In the genomic region with DNA sequence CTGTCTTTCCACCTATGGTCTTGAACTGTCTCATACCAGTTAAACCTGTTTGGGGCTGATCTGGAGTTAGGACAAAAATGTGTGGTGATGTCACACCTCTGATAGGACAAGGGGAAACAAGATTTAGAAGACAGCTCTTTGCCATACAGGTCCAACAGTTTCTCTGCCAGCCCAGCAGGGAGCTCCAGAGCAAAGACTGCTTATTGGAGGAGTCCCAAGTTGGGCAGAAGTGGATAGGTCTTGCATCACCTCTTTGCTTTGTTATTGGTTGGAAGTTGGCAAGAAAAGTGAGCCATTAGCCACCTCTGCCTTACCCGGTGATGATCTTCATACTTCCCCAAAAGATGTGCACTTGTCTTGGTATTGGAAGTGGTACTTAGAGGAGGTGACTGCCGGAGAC, we compare ENCODE assay signal across 10 mouse cellular contexts.
"Had no signal": no experiment of that assay in that cellular context is flagged by ENCODE, and none has a peak within 500 bp of the region (broad histone marks: within the 10 kb centered on the region; RNA-seq: fewer than 3 reads in every experiment).

No protein-coding gene starts in this region.

- H3K27ac ChIP-seq: left cerebral cortex, adult 2 months; limb, embryonic 10.5 days; liver, embryonic 13.5 days; lung, embryonic 15.5 days had no signal

- H3K9me3 ChIP-seq: limb, embryonic 10.5 days; liver, embryonic 13.5 days; lung, embryonic 15.5 days had no signal

- H3K4me3 ChIP-seq: left cerebral cortex, adult 2 months; limb, embryonic 10.5 days; liver, embryonic 13.5 days; lung, embryonic 15.5 days had no signal

- DNase-seq: kidney, adult 18-20 months; kidney, postnatal 25 days; liver, embryonic 13.5 days; liver, postnatal 0 days; midbrain, embryonic 14.5 days; thymus, adult 18-20 months; thymus, postnatal 14 days had no signal

- H3K4me1 ChIP-seq: liver, embryonic 13.5 days; lung, embryonic 15.5 days had no signal

- H3K27me3 ChIP-seq: liver, embryonic 13.5 days; lung, embryonic 15.5 days had no signal

- ATAC-seq: liver, postnatal 0 days had no signal

- H3K36me3 ChIP-seq: liver, embryonic 13.5 days had no signal

- H3K9ac ChIP-seq: liver, embryonic 13.5 days; liver, postnatal 0 days; lung, embryonic 15.5 days had no signal

- H3K4me2 ChIP-seq: liver, embryonic 13.5 days; lung, embryonic 15.5 days had no signal
